Mouse (Mus musculus): ENCODE data around the gene Plch2. TPM values are rescaled to one million over a fixed set of nuclear protein-coding genes. Genes with fewer than 3 reads are reported as not detected.

Plch2 gene
- polyA plus RNA-seq, 1 experiment from 2014 or later: 0.57 TPM

GRCm38 (mm10) chr4:155016807-155017206 lies 39.8 kb downstream of the Plch2 start:
- H3K27me3 ChIP-seq (ENCODE audit: insufficient read depth, poor library complexity, severe bottlenecking): peaks cover 84% of the 10 kb centered on the region
- WGBS: 61% methylated on average over 11 of the region's 11 CpGs

GRCm38 (mm10) chr4:155015550-155015949 lies 41.0 kb downstream of the Plch2 start:
- 66% methylated on average over 4 of the region's 4 CpGs for whole genome bisulfite sequencing
- no peaks in the 10 kb centered on the region for H3K36me3 ChIP-seq
- no peak overlapping the region for H3K4me3 ChIP-seq
- H3K27ac ChIP-seq: no peak overlapping the region
- H3K27me3 ChIP-seq (ENCODE audit: insufficient read depth, poor library complexity, severe bottlenecking): peaks cover 82% of the 10 kb centered on the region
- DNase-seq (ENCODE audit: low spot score): no peak
- peaks cover 28% of the 10 kb centered on the region for H3K4me1 ChIP-seq
- H3K9me3 ChIP-seq: no peaks in the 10 kb centered on the region

More at GRCm38 (mm10) chr4:155016807-155017206, 39.8 kb downstream of the Plch2 start:
- DNase-seq (ENCODE audit: low spot score): no peak
- Histone ChIP-seq H3K27ac (no peak overlapping the region), H3K9me3 (no peaks in the 10 kb centered on the region), H3K4me3 (no peak overlapping the region), H3K4me1 (peaks cover 28% of the 10 kb centered on the region), H3K36me3 (no peaks in the 10 kb centered on the region)

- H3K9me3 ChIP-seq: no peaks in the 10 kb centered on the region
- H3K4me3 ChIP-seq: no peak overlapping the region
- H3K4me1 ChIP-seq: peaks cover 26% of the 10 kb centered on the region
- H3K27me3 ChIP-seq (ENCODE audit: insufficient read depth, poor library complexity, severe bottlenecking): peaks cover 77% of the 10 kb centered on the region
- no peaks in the 10 kb centered on the region for H3K36me3 ChIP-seq
- no peak overlapping the region for H3K27ac ChIP-seq
- 68% methylated on average over 12 of the region's 12 CpGs for WGBS
- DNase-seq (ENCODE audit: low spot score): no peak
Observed at GRCm38 (mm10) chr4:155014791-155015190, 41.8 kb downstream of the Plch2 start.

- WGBS: 66% methylated on average over 14 of the region's 14 CpGs
- peaks cover 74% of the 10 kb centered on the region for H3K27me3 ChIP-seq (ENCODE audit: insufficient read depth, poor library complexity, severe bottlenecking)
- peaks cover 21% of the 10 kb centered on the region for H3K4me1 ChIP-seq
- no peak overlapping the region for H3K27ac ChIP-seq
- no peaks in the 10 kb centered on the region for H3K9me3 ChIP-seq
- no peaks in the 10 kb centered on the region for H3K36me3 ChIP-seq
- H3K4me3 ChIP-seq: no peak overlapping the region
- no peak for DNase-seq (ENCODE audit: low spot score)
Observed at GRCm38 (mm10) chr4:155014244-155014643, 42.3 kb downstream of the Plch2 start.

- Histone ChIP-seq H3K4me1 (peaks cover 14% of the 10 kb centered on the region), H3K9me3 (no peaks in the 10 kb centered on the region), H3K36me3 (no peaks in the 10 kb centered on the region), H3K27me3 (ENCODE audit: insufficient read depth, poor library complexity, severe bottlenecking) (peaks cover 69% of the 10 kb centered on the region), H3K4me3 (no peak overlapping the region), H3K27ac (no peak overlapping the region)
- no peak for DNase-seq (ENCODE audit: low spot score)
- WGBS: 5% methylated on average over 4 of the region's 4 CpGs
Observed at GRCm38 (mm10) chr4:155012788-155013187, 43.8 kb downstream of the Plch2 start.

GRCm38 (mm10) chr4:155012115-155012514 lies 44.5 kb downstream of the Plch2 start:
- no peak overlapping the region for H3K4me3 ChIP-seq
- DNase-seq (ENCODE audit: low spot score): no peak
- 62% methylated on average over 2 of the region's 2 CpGs for whole genome bisulfite sequencing
- H3K27me3 ChIP-seq (ENCODE audit: insufficient read depth, poor library complexity, severe bottlenecking): peaks cover 69% of the 10 kb centered on the region
- H3K27ac ChIP-seq: no peak overlapping the region
- H3K36me3 ChIP-seq: no peaks in the 10 kb centered on the region
- H3K4me1 ChIP-seq: peaks cover 14% of the 10 kb centered on the region
- H3K9me3 ChIP-seq: no peaks in the 10 kb centered on the region

- Histone ChIP-seq H3K27me3 (ENCODE audit: insufficient read depth, poor library complexity, severe bottlenecking) (peaks cover 70% of the 10 kb centered on the region), H3K27ac (no peak overlapping the region), H3K36me3 (no peaks in the 10 kb centered on the region), H3K4me3 (no peak overlapping the region), H3K9me3 (no peaks in the 10 kb centered on the region), H3K4me1 (peaks cover 14% of the 10 kb centered on the region)
- 72% methylated on average over 8 of the region's 8 CpGs for WGBS
- no peak for DNase-seq (ENCODE audit: low spot score)
Observed at GRCm38 (mm10) chr4:155011312-155012025, 45.1 kb downstream of the Plch2 start.

- no peaks in the 10 kb centered on the region for H3K36me3 ChIP-seq
- peaks cover 9% of the 10 kb centered on the region for H3K4me1 ChIP-seq
- peaks cover 68% of the 10 kb centered on the region for H3K27me3 ChIP-seq (ENCODE audit: insufficient read depth, poor library complexity, severe bottlenecking)
- no peak overlapping the region for H3K4me3 ChIP-seq
- no peak for DNase-seq (ENCODE audit: low spot score)
- H3K9me3 ChIP-seq: no peaks in the 10 kb centered on the region
- 84% methylated on average over 5 of the region's 5 CpGs for WGBS
- no peak overlapping the region for H3K27ac ChIP-seq
Observed at GRCm38 (mm10) chr4:155010870-155011269, 45.7 kb downstream of the Plch2 start.

GRCm38 (mm10) chr4:155009216-155009615 lies 47.4 kb downstream of the Plch2 start:
- no peaks in the 10 kb centered on the region; the same call in 1 of the 2 replicates for H3K4me1 ChIP-seq
- DNase-seq (ENCODE audit: low spot score): no peak
- no peak overlapping the region for H3K27ac ChIP-seq
- no peak overlapping the region for H3K4me3 ChIP-seq
- 62% methylated on average over 3 of the region's 3 CpGs for WGBS
- H3K36me3 ChIP-seq: no peaks in the 10 kb centered on the region
- H3K27me3 ChIP-seq (ENCODE audit: insufficient read depth, poor library complexity, severe bottlenecking): peaks cover 56% of the 10 kb centered on the region
- no peaks in the 10 kb centered on the region for H3K9me3 ChIP-seq

GRCm38 (mm10) chr4:155008075-155008474 lies 48.5 kb downstream of the Plch2 start:
- no peaks in the 10 kb centered on the region for H3K9me3 ChIP-seq
- peaks cover 46% of the 10 kb centered on the region for H3K27me3 ChIP-seq (ENCODE audit: insufficient read depth, poor library complexity, severe bottlenecking)
- DNase-seq (ENCODE audit: low spot score): no peak
- H3K27ac ChIP-seq: no peak overlapping the region
- H3K4me1 ChIP-seq: no peaks in the 10 kb centered on the region; the same call in 1 of the 2 replicates
- no peaks in the 10 kb centered on the region for H3K36me3 ChIP-seq
- no peak overlapping the region for H3K4me3 ChIP-seq

- no peak overlapping the region for H3K27ac ChIP-seq
- no peaks in the 10 kb centered on the region for H3K9me3 ChIP-seq
- H3K4me3 ChIP-seq: no peak overlapping the region
- peaks cover 46% of the 10 kb centered on the region for H3K27me3 ChIP-seq (ENCODE audit: insufficient read depth, poor library complexity, severe bottlenecking)
- WGBS: 81% methylated on average over 3 of the region's 3 CpGs
- DNase-seq (ENCODE audit: low spot score): no peak
- H3K36me3 ChIP-seq: no peaks in the 10 kb centered on the region
- H3K4me1 ChIP-seq: no peaks in the 10 kb centered on the region; the same call in 1 of the 2 replicates
Observed at GRCm38 (mm10) chr4:155007641-155008040, 48.9 kb downstream of the Plch2 start.

- no peaks in the 10 kb centered on the region; the same call in 1 of the 2 replicates for H3K4me1 ChIP-seq
- DNase-seq (ENCODE audit: low spot score): no peak
- no peak overlapping the region for H3K4me3 ChIP-seq
- WGBS: 61% methylated on average over 10 of the region's 10 CpGs
- peaks cover 41% of the 10 kb centered on the region for H3K27me3 ChIP-seq (ENCODE audit: insufficient read depth, poor library complexity, severe bottlenecking)
- H3K27ac ChIP-seq: no peak overlapping the region
- H3K36me3 ChIP-seq: no peaks in the 10 kb centered on the region
- no peaks in the 10 kb centered on the region for H3K9me3 ChIP-seq
Observed at GRCm38 (mm10) chr4:155006296-155006695, 50.3 kb downstream of the Plch2 start.

- H3K4me3 ChIP-seq: no peak overlapping the region
- WGBS: 93% methylated on average over 3 of the region's 3 CpGs
- H3K36me3 ChIP-seq: no peaks in the 10 kb centered on the region
- no peak overlapping the region for H3K27ac ChIP-seq
- DNase-seq (ENCODE audit: low spot score): no peak
- H3K9me3 ChIP-seq: no peaks in the 10 kb centered on the region
- peaks cover 37% of the 10 kb centered on the region for H3K27me3 ChIP-seq (ENCODE audit: insufficient read depth, poor library complexity, severe bottlenecking)
- H3K4me1 ChIP-seq: peaks cover 1% of the 10 kb centered on the region; the same call in 1 of the 2 replicates
Observed at GRCm38 (mm10) chr4:155005278-155005677, 51.3 kb downstream of the Plch2 start.

All from heart, embryonic 10.5 days (tissue).